Mouse (Mus musculus) fibroblast of lung, adult 2 months (primary cell): Measurements from ENCODE around the gene Scg5.

Experiments
- DNase-seq: peaks from one replicate; pipeline ENCODE4 v3.0.0-alpha.2; 2011; ENCODE audit warnings: low read depth

Scg5 gene

DNA sequence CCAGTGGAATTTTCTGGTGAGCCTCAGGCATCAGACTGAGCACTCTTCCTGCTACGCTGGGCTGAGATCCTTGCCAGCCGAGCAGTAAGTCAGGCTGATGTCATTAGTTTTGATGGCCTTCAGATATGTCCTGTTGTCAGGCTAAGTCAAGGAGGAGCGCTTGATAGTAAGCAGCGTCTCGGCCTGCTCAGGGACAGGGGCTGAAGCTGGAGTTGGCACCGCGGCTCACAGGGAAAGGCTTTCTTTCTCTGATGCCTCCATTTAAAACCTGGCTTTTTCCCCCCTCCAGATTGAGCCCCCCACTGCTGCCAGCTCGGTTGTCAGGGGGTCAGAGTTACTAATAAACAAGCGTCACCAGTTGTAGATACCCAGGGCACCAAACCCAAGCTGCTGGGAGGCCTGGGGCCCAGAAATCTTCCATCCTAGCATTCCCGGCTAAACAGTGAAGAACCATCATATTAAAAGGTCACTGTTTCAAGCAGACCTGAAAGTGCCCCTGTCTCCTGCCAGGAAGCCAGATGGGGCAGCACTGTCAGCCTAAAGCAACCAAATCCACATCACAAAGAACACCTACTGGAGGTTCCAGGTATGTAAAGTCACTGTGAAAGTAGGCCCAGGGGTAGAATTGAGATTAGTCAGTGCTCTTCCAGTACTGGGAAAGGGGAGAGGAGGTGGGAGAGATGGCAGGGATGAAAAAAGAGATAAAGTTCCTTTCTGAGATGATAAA lies 21.9 kb downstream of the Scg5 start:
- DNase-seq, result no peak

GRCm38 (mm10) chr2:113805765-113806164 lies 23.2 kb downstream of the Scg5 start:
- DNase-seq, result no peak

- DNase-seq, result no peak
Measured at GRCm38 (mm10) chr2:113803753-113804152, 25.2 kb downstream of the Scg5 start.

GRCm38 (mm10) chr2:113800846-113801245 lies 28.1 kb downstream of the Scg5 start:
- no peak for DNase-seq

DNA sequence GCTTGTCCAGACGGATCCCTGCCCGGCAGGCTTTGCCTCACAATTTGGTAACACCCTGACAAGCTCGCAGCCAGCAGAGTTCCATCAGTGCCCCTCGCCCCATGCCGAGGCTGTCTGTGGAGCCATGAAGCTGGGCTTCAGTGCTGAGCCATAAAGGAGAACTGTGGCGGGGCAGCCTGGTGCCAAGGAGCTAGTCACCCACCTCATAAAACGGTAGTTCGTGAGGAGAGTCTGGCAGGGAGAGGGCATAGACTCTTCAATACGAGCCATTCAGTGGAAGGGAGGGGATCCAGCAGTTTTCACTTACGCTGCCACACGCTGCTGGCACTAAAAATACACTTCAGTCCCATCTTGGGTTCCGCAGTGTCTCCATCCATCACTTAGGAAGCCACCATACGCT lies 30.3 kb downstream of the Scg5 start:
- DNase-seq, result no peak

DNA sequence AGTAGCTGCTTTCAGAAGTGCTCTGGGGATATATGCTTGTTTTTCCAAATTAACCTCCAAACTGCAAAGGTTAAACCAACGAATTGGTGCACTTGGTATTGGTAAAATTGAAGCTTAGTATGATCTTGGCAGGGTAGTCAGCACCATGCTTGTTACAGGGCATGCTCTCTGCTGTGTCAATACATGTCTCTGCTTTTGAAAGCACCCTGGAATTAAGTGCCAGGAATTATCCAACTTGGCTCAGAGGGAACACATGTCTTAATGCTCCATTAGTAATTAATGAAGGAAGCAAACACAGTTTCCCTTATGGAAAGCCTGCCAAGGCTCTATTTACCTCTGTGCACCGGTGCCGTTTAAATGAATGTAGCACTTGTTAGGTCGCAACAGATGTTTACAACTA lies 33.7 kb downstream of the Scg5 start:
- no peak for DNase-seq

GRCm38 (mm10) chr2:113793521-113793920 lies 35.4 kb downstream of the Scg5 start:
- no peak for DNase-seq

GRCm38 (mm10) chr2:113788821-113789387 lies 40.0 kb downstream of the Scg5 start:
- DNase-seq, result no peak

GRCm38 (mm10) chr2:113787882-113788281 lies 41.0 kb downstream of the Scg5 start:
- no peak for DNase-seq

DNA sequence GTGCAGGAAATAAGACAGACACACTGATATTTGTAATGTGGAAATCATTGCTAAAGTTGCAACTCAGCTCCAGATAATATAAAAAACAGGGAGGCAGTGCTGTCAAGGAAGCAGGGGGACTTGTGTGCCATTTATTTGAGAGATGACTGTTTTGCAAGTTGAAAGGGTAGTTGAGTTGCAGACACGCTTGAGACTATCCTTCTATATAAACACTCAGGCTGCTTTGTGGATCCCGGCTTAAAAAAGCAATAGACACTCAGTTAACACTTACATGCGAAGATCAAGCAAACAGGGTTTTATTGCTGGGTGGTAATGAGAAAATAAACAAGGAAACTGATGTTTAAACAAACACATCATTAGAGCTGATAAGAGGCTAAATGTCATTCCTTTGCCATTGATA lies 44.1 kb downstream of the Scg5 start:
- DNase-seq, result no peak

DNA sequence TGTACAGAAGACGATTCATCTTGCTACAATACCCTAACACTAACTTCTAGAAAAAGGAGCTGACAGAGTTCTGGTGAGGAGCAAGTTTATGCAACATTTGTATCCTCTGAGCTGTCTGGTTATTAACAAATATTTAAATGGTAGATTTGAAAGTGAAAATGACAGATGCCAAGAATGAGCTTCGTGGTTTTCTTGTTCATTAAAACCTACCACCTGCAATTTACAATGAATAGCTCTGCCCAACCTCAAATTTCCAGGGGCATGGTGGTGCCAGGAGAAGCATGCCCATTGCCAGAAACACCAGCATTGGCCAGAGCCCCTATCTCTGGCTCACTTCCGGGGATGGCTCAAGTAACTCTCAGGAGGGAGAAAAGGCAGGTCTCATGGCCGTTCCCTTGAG lies 47.4 kb downstream of the Scg5 start:
- DNase-seq, result no peak

DNA sequence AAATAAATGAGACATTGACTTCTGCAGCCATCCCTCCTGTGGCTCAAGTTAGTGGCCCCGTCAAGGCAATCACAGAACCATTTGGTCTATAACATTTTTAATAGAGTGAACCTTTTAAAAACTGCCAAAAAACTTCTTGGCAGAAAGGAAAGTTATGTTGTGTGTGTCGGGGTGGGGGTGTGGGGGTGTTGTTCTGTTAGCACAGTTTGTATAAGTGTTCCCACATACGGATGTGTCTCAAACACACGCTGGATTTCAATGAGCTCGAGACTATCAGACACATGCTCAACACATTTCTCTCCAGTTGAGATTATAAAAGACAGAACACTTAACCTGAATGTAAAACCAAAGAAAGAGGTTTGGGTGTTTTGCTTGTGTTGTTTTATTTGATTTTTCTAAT lies 47.8 kb downstream of the Scg5 start:
- DNase-seq, result no peak

DNA sequence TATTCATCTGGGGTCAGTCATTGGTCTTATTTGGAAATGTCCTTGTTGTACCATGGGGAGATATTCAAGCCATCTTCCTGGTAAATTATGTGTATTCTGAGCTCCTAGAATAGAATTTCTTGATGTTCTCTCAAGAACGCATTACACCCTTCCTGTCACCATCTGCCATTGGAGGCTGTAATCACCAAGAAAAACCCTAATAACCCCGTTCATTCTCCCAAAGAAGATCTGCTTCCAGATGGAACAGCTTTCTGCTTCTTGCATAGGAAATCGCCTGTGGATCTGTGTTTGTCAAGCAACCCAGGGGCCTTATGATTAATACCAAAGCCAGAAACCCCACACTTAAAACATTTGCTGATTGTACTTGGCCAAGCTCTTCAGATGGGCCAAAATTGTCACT lies 49.6 kb downstream of the Scg5 start:
- DNase-seq, result no peak

DNA sequence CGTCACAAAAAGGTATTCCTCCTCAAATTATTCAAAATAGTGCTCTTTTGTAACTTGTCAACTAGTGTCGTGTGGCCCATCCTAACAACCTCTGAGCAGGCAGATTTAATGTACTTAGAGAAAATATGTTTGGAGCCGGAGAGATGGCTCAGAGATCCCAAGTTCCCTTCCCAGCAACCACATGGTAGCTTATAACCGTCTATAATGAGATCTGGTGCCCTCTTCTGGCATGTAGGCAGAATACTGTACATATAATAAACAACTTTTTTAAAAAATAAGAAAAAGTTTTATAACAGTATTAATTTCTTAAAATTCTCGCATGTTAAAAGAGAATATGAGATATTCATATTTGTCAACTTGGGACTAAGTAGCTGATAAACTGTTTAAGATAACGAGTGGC lies 50.9 kb downstream of the Scg5 start:
- DNase-seq, result no peak

GRCm38 (mm10) chr2:113776297-113776696 lies 52.6 kb downstream of the Scg5 start:
- no peak for DNase-seq

DNA sequence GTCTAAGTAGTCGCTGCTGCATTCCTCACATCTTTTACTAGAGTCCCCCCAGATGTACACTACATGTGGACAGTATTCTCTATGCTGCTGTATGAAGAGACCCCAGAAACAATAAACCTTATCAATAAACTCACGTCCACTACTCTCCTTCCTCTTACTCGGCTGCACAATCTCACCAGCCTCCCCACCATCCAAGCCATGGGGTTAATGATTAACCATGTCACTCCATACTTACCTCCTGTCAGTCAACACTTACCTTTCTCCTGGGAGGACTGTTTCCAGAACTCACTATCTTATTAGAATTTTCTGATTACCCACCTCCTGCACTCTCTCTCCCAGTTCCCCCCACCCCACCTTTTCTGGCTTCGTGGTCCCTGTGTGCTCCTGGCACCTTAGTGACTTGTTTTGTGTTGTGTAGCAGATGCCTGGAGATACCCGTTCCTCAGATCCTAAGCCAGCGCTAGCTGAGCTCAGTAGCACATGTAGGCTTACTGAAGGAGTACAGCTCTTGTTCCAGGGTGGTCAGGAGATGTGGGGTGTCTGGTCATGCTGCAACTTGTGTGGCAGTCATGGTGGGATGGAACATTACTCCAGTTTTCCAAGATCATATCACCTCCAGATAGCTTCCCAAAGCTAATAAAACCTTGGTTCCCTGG lies 54.6 kb downstream of the Scg5 start:
- no peak for DNase-seq

- DNase-seq, result peak; percentile 37
Measured at GRCm38 (mm10) chr2:113768541-113769303, 60.2 kb downstream of the Scg5 start.

- DNase-seq, result no peak
Measured at GRCm38 (mm10) chr2:113765885-113766284, 63.0 kb downstream of the Scg5 start.

DNA sequence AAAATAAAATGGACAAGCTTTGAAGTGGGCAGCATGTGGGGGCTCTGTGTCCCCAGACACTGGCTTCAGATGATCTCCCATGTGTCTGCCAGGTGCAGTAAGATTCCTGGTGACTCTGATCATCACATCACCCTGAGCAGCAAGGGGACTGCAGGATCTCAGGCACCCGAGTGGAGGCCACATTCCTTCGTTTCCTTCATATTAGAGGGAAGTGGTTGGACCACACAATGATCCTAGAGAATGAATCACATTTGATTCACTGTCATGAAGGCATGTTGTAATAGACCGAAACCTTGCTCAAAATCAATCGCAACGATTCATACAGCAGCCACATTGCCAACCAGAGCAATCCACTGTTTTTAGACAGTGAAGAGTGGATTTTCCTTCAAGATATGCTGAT lies 64.0 kb downstream of the Scg5 start:
- no peak for DNase-seq

GRCm38 (mm10) chr2:113758311-113759161 lies 70.4 kb downstream of the Scg5 start, which contains the start of gene Grem1:
Gene Grem1, minus strand, starts transcription at chr2:113758646.
- DNase-seq, result no peak

GRCm38 (mm10) chr2:113757525-113758310 lies 71.2 kb downstream of the Scg5 start:
- no peak for DNase-seq
